Mouse (Mus musculus) left cerebral cortex, postnatal 25 days (tissue): ENCODE measurements around the gene Filip1. TPM values are rescaled to one million over a fixed set of nuclear protein-coding genes. Genes with fewer than 3 reads are reported as not detected.

Experiments
- DNase-seq, 2 experiments: peaks; one replicate each; pipeline ENCODE4 v3.0.0; 2022; ENCODE audit warnings: low spot score in 2 of 2, mixed read lengths in 1 of 2
- intact Hi-C: fragments of 180-260 bp; cut with DNase I; formaldehyde crosslinking; loops from one replicate; pipeline ENCODE4 v1.15.1; 2025
- total RNA-seq, 2 experiments: library from RNA; stranded (reverse); gene quantifications; 2 replicates each; pipeline ENCODE4 v1.2.3; 2021

Gene Filip1
- total RNA-seq, 2 experiments from 2014 or later: 15.2 to 22.7 TPM

DNA sequence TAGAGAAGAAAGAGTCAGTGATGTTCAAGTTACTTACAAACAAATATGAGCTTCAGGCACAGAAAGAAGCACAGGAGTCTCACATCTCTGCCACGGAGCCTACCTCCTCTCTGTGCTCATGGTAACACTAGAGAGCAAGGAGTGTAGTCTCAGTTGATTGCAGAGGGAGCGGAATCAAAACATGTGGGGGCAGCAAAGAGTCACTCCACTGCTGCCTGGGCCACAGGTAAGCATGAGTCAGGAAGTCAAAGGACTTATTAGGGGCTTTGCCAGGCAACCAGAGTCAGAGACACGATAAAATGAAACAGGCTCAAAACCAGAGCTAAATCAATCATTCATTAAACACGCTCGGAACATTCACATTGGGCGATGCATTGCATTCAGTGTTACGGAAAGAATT, 146.7 kb downstream of the Filip1 start:
- intact Hi-C loops: no loop called here
- no peak for DNase-seq

- intact Hi-C loops: no loop called here
- DNase-seq: no peak
These were observed 150.1 kb downstream of the Filip1 start for GRCm38 (mm10) chr9:79862544-79862943.

GRCm38 (mm10) chr9:79847099-79847498, 165.6 kb downstream of the Filip1 start:
- intact Hi-C loops: no loop called here
- DNase-seq: no peak

DNA sequence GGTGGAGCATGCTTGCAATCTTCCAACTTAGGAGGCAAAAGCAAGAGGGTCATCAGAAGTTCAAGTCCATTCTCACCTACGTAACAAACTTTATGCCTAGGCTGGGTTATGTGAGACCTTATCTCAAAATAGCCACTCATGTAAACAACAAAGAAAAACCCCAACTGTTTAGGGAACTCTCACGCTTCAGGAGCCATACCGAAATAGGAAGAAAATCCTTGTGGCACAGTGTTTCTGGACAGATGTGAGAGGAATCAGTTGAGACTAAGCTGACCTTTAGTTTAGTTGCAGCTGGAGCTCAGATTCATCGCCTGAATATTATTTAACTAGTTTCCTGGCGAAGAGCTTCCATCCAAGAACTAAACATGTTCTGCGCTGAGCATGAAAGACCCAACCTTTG, 170.0 kb downstream of the Filip1 start:
- intact Hi-C loops: no loop called here
- DNase-seq: no peak

- intact Hi-C loops: no loop called here
- DNase-seq: no peak
These were observed 170.6 kb downstream of the Filip1 start for GRCm38 (mm10) chr9:79842028-79842427.

DNA sequence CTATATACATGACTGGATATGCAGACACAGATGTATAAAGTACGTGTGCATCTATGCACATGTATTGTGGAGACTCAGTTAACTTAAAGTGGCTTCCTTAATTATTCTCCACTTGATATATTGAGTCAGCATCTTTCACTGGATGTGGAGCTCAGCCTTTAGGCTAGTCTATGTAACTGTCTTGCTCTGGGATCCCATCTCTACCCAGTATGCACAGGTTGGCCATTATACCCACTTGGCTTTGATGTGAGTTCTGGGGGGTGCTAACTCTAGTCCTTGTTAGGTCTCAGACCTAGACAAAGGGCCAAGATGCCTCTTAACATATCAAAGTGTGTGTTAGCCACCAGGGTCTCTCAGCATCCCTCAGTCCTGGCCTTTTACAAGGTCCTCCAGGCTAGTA, 181.4 kb downstream of the Filip1 start:
- intact Hi-C loops: no loop called here
- no peak for DNase-seq

DNA sequence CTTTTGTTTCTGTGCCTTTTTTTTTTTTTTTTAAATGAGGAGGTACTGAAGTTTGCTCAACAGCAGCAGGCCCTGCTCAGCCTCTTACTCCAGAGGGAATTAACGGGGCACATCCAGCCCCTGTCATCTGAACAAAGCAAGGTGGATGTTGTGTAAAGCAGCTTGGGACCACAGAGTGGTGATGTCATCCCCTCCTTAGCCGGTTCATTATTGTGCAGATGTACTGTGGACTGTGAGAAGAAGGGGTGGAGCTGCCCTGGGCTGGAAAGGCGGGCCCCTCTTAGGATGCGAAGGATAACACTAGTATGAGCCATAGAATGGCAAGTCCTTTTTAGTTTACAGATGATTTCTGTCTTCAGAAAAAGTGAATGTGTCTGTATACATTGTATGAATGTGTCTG, 181.8 kb downstream of the Filip1 start:
- no peak for DNase-seq
- intact Hi-C loops: no loop called here

- intact Hi-C loops: no loop called here
These were observed 182.5 kb downstream of the Filip1 start for GRCm38 (mm10) chr9:79829842-79830800.

DNA sequence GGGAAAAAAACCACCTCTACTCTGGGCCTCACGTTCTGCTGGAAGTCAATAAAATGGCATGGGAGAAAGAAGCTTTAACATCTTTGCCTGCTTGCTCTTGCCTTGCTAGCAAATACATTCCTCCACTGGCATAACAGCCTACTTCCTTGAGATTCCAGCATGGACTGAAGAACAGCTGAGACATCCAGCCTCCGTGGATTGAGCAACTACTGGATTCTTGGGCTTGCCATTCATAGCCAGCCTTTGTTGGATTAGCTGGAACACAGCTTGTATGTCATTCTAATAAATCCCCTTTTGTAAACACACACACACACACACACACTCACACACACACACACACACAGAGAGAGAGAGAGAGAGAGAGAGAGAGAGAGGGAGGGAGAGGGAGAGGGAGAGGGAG, 185.6 kb downstream of the Filip1 start:
- intact Hi-C loops: no loop called here
- DNase-seq: no peak

More at GRCm38 (mm10) chr9:79829842-79830800, 182.5 kb downstream of the Filip1 start:
- no peak for DNase-seq

GRCm38 (mm10) chr9:79825526-79825925, 187.1 kb downstream of the Filip1 start:
- intact Hi-C loops: no loop called here
- DNase-seq: no peak

DNA sequence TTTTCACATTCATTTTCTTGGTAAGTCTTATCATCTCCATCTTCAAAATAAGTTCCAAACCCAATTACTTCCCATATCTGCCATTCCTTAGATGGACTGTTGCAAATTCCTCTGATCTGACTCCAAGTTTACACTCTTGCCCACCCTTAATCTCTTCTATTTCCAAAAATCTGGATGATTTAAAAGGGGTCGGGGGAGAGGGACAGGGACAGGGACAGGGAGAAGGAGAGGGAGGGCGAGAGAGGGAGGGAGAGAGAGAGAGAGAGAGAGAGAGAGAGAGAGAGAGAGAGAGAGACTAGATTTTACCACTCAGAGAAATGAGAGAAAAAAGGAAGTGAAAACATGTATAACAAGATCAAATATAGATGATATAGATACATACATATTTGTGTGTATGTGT, 188.8 kb downstream of the Filip1 start:
- intact Hi-C loops: no loop called here
- DNase-seq: no peak

DNA sequence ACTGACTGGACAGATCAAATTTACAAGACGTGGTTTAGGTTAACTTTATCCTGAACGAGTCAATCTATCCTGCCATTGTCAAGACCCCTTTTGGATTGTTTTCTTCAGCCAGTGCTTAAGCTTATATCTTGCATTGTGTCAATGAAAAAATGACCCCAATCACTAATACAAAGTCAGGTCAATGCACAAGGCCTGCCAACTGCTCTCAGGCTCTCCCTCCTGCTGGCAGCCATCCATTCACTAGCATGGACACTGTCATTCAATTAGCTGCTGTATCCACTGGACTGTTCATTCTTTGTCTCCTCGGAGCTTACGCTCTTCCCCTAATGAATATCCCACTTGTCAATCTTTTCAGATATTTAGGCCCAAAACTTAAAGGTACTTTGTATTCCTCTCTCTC, 189.2 kb downstream of the Filip1 start:
- DNase-seq: no peak
- intact Hi-C loops: no loop called here

GRCm38 (mm10) chr9:79816464-79816863, 196.2 kb downstream of the Filip1 start:
- intact Hi-C loops: no loop called here
- DNase-seq: no peak

- intact Hi-C loops: no loop called here
- no peak for DNase-seq
These were observed 196.6 kb downstream of the Filip1 start for GRCm38 (mm10) chr9:79816013-79816412.

DNA sequence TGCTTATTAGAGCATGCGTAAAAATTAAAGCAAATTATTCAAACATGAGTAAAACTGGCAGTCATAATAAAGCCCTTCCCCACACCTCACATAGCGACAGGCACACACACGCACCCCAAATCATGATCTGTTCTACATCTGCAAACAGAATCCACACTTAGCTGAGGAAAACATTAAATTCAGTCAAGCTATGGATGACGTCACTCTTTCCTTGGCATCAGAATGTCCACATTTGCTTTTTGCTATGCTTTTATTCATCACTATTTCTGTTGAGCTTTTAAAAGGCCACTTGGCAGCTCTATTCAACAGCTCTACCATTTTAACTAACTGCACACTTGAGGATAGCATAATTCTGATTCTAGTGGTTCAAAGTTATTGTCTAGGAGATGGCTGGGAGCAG, 198.1 kb downstream of the Filip1 start:
- intact Hi-C loops: no loop called here
- DNase-seq: no peak

GRCm38 (mm10) chr9:79810969-79811902, 201.4 kb downstream of the Filip1 start:
- DNase-seq: no peak
- intact Hi-C loops: no loop called here

DNA sequence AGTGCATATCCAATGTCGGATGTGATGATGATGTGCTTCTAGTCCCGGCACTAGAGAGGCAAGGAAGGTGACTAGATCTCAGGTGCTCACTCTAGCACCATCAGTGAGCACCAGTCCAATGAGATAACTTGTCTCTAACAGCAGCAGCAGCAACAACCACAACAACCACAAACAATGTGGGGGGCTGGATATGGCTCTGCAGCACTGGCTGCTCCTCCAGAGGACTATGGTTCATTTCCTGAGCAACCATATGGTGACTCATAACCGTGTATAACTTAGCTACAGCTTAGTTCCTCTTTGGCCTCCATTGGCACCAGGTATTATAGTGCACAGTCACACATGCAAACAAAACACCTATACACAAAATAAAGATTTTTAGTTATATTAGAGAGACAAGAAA, 202.1 kb downstream of the Filip1 start:
- intact Hi-C loops: no loop called here
- DNase-seq: no peak

DNA sequence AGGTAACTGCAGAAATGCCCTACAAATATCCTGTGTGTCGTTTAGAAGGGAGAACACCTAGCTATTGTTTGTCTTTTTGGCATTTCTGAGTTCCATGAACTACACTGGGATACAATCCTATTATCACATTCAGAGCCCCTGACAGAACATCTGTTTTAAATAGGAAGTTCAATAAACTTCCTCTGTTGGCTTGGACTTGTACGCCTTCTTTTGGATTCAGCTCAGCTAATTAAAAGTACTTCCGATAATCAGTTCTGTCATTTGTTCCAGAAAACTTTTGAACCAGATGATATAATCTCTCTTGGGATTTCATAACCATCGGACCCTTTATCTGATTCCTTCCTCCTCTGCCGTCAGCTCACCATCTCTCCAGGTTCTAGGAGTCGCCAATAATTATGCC, 203.2 kb downstream of the Filip1 start:
- intact Hi-C loops: no loop called here
- no peak for DNase-seq

DNA sequence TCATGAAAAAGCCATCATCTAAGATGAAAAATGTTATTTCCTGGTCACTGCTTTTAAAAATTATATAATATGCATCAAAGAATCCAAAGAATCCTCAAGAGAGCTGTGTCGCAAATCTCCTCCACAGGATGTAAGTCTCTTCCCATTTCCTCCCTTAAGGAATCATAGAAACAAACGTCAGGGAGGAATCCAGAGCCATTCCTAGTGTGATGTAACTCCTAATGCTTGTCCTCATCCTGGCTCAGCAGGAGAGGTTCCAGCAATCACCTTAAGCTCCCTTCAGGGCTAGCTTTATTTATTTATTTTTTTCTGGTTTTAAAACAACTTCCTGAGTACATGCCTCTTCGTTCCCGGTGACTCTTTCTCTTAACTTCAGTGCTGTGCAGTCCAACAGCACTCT, 205.5 kb downstream of the Filip1 start:
- DNase-seq: no peak
- intact Hi-C loops: no loop called here

DNA sequence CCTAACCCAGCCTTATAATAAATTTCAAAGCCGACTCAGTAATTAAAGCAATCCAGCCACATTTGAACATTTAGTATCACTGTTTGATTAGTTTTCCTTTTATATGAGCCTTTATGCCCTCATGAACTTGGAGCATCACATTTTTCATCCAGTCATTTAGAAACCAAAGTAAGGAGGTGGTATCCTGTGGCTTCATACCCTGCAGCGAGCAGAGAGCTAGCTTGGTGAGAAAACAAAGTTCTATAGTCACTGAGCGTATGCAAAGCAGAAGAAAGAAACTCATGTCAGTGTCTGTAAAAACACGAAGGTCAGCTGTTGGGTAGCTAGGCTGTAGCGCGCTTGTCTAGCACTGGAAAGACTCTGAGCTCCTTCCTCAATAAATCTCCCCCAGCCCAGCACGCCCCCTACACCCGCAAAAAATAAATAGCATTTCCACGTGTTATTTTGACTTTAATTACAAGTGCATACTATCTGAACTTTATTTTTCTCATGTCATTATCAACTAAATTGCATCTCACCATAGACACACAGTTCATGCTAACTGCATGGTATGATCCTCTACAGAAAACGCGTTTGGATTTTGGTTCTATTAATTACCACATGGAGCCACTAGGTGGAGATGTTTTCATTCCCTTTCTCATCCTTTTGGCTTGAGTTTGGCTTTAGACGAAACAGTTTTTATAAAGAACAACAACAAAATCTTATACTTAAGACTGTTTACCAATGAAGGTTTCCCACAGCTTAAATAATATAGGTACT, 206.2 kb downstream of the Filip1 start:
- intact Hi-C loops: loop anchor here (1.0 kb wide), 1 partner anchor 196 kb away; no protein-coding TSS in a partner anchor
- DNase-seq: peak; percentile 32 to 66
